Mouse (Mus musculus) testis, adult 2 months (tissue): ENCODE data around the gene Slc24a4.

Source experiments
- CTCF ChIP-seq: fragments of 200-500 bp; IDR thresholded peaks from 2 replicates; pipeline ENCODE4 v1.5.1; 2012; ENCODE audit warnings: low read depth, mild to moderate bottlenecking, inconsistent platforms, low read length, moderate library complexity; ENCODE audit not compliant: control insufficient read depth, insufficient read depth, insufficient replicate concordance
- POLR2A ChIP-seq: fragments of 200-500 bp; IDR thresholded peaks from 2 replicates; pipeline ENCODE4 v1.6.1; 2012; ENCODE audit warnings: low read depth, mild to moderate bottlenecking, inconsistent platforms, low read length, moderate library complexity; ENCODE audit not compliant: control insufficient read depth

GRCm38 (mm10) chr12:102105990-102106389 lies 22.5 kb upstream of the Slc24a4 start:
- TF ChIP-seq CTCF (no peak), POLR2A (no peak)
